Mouse (Mus musculus): ENCODE measurements around the gene Gm5039. TPM values are rescaled to one million over a fixed set of nuclear protein-coding genes. Genes with fewer than 3 reads are reported as not detected.

The Gm5039 gene
- polyA plus RNA-seq (2014; fragmentation: Illumina TruSeq; extraction: RNeasy Lipid Tissue Mini Kit (QIAGEN cat#74804)), result not detected

DNA sequence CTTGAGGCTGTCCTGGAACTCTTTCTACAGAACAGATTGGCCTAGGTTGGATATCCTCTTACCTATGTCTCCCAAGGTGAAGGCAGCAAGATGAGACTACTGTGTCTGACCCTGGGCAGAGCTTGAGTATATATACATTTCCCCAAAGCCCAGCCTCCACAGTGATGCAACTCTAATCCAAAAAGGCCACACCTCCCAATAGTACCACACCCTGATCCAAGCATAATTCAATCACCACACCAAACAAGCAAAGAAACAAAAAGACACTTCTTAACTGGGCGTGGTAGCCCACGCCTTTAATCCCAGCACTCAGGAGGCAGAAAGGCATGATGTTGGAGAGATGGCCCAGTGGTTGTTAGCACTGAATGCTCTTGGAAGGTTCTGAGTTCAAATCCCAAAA lies at the start of gene Gm5039:
Gene Gm5039, minus strand, starts transcription at position 101 of the 400 bp plus-strand sequence.

DNA sequence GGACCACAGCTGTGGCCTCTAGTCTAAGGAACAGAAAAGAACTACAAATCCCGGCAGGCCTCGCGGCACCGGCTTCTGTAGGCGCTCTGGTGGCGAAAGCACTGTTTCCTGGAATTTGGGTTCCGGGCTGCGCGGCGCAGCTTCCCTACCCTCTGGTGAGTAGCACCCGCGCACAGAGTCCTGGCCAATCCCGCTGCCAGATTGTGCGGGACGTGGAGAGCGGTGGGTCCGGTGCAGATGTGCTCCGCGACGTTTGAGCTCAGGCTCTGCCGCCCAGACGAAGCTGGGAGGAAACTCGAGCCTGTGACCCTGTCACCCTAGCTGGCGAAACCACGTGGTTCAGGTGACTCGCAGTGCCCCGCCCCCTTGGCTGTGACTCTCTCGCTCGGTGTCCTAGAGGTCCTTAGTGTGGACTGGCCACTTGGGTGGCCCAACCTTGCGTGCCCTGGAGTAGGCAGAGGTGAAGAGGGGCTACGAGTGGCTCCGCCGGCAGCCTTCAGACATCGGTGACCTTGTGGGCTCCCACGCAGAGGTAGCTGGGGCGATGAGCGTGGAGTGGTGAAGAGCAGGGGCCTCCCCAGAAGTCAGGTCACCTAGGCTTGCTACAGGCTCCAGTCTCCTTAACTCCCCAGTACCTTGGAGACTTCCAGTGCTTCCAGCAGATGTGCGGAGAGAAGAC lies 36.8 kb upstream of the Gm5039 start, which contains the start of gene Adck1:
Gene Adck1, plus strand, starts transcription at position 114 of the 679 bp plus-strand sequence.

DNA sequence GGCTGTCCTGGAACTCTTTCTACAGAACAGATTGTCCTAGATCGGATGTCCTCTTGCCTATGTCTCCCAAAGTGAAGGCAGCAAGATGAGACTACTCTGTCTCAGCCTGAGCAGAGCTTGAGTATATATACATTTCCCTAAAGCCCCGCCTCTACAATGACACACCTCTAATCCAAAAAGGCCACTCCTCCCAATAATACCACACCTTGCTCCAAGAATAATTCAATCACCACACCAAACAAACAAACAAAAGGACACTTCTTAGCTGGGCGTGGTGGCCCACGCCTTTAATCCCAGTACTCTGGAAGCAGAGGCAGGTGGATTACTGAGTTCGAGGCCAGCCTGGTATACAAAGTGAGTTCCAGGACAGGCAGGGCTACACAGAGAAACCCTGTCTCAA lies 49.4 kb downstream of the Gm5039 start, which contains the start of gene Gm5662:
Gene Gm5662, minus strand, starts transcription at position 101 of the 400 bp plus-strand sequence.

Other genes with a start within 250 kb of the Gm5039 start
- gene Gm16368, start 240.3 kb downstream of the Gm5039 start, polyA plus RNA-seq (2014; fragmentation: Illumina TruSeq; extraction: RNeasy Lipid Tissue Mini Kit (QIAGEN cat#74804)), result not detected
- gene Gm10436, start 141.9 kb downstream of the Gm5039 start, polyA plus RNA-seq (2014; fragmentation: Illumina TruSeq; extraction: RNeasy Lipid Tissue Mini Kit (QIAGEN cat#74804)), result 75.3 TPM
- gene Gm8332, start 73.9 kb downstream of the Gm5039 start, polyA plus RNA-seq (2014; fragmentation: Illumina TruSeq; extraction: RNeasy Lipid Tissue Mini Kit (QIAGEN cat#74804)), result not detected
- not detected for gene Gm5662, start 49.5 kb downstream of the Gm5039 start, polyA plus RNA-seq (2014; fragmentation: Illumina TruSeq; extraction: RNeasy Lipid Tissue Mini Kit (QIAGEN cat#74804))
- 3.4 TPM for gene Adck1, start 36.5 kb upstream of the Gm5039 start, polyA plus RNA-seq (2014; fragmentation: Illumina TruSeq; extraction: RNeasy Lipid Tissue Mini Kit (QIAGEN cat#74804))

Data from ovary, adult 10 weeks (tissue).